Mouse (Mus musculus) kidney, adult 2 months (tissue): Measurements from ENCODE around the gene Rpl3l. TPM values are rescaled to one million over a fixed set of nuclear protein-coding genes. Genes with fewer than 3 reads are reported as not detected.

Experiments used
- DNase-seq: peaks from one replicate; pipeline ENCODE4 v3.0.0; 2021
- H3K27ac ChIP-seq: fragments of 200-500 bp; 2 replicates; pipeline ENCODE4 v1.5.1; 2012; ENCODE audit warnings: low read depth, low read length, control low read depth, inconsistent platforms; ENCODE audit not compliant: insufficient read depth
- H3K27me3 ChIP-seq: fragments of 200-500 bp; replicated peaks from 2 replicates; pipeline ENCODE4 v1.6.1; 2012; ENCODE audit warnings: mild to moderate bottlenecking, moderate library complexity, low read length, inconsistent platforms; ENCODE audit not compliant: control insufficient read depth, insufficient read depth
- H3K36me3 ChIP-seq: fragments of 200-500 bp; 2 replicates; pipeline ENCODE4 v1.6.1; 2012; ENCODE audit warnings: mild to moderate bottlenecking, moderate library complexity, low read length, inconsistent platforms; ENCODE audit not compliant: control insufficient read depth, insufficient read depth
- H3K4me1 ChIP-seq: fragments of 200-500 bp; 2 replicates; pipeline ENCODE4 v1.6.1; 2011; ENCODE audit warnings: low read length; ENCODE audit not compliant: control insufficient read depth, insufficient read depth
- H3K4me3 ChIP-seq: fragments of 200-500 bp; 2 replicates; pipeline ENCODE4 v1.5.1; 2011; ENCODE audit warnings: mild to moderate bottlenecking, low read depth, low read length, control low read depth; ENCODE audit not compliant: insufficient read depth
- CTCF ChIP-seq: fragments of 200-500 bp; conservative IDR thresholded peaks from 2 replicates; pipeline ENCODE4 v1.5.1; 2011; ENCODE audit warnings: low read depth, mild to moderate bottlenecking, control low read depth, low read length, moderate library complexity, mixed read lengths; ENCODE audit not compliant: insufficient read depth, insufficient read length
- POLR2A ChIP-seq: fragments of 200-500 bp; IDR thresholded peaks from one replicate; pipeline ENCODE4 v1.6.1; 2011; ENCODE audit warnings: low read depth, low read length, control low read depth
- WGBS: fragments of 180-500 bp; shearing (Covaris S2); methylation state at CpG from one replicate; pipeline ENCODE4 v1.1.7; 2018; 5-methylcytosine and 5-hydroxymethylcytosine counted together
- polyA plus RNA-seq: library from polyadenylated mRNA; depleted of rRNA; stranded (reverse); fragments of >200 nt; gene quantifications from 2 replicates; pipeline ENCODE4 v1.2.3, GENCODE M21; 2012

The Rpl3l gene
- polyA plus RNA-seq, 1 experiment: 4.7 TPM

GRCm38 (mm10) chr17:24737135-24737810 lies 9.7 kb downstream of the Rpl3l start:
- DNase-seq: peak; percentile 82
- no peaks in the 10 kb centered on the region for H3K27me3 ChIP-seq
- peaks cover 17% of the 10 kb centered on the region for H3K4me1 ChIP-seq
- TF ChIP-seq CTCF (peak; percentile 44), POLR2A (no peak)
- WGBS: 15% methylated on average over 8 of the region's 8 CpGs
- H3K36me3 ChIP-seq: no peaks in the 10 kb centered on the region
- peak overlapping the region; percentile 75 for H3K4me3 ChIP-seq
- H3K27ac ChIP-seq: peak overlapping the region; percentile 37

DNA sequence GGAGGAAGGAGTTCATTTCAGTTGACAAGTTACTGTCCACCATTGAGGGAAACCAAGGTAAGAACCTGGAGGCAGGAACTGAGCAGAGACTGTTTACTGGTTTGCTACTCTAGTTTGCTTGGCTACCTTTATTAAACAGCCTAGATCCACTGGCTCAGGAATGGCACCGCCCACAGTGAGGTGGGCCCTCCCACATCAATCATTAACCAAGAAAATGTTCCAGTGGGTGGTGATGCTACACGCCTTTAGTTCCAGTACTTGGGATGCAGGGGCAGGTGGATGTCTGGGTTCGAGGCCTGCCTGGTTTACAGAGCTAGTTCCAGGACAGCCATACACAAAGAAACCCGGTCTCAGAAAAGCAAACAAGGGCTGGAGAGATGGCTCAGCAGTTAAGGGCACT lies 10.6 kb downstream of the Rpl3l start:
- peak overlapping the region; percentile 37 for H3K27ac ChIP-seq
- H3K4me3 ChIP-seq: no peak overlapping the region
- no peak for TF ChIP-seq CTCF
- no peak for TF ChIP-seq POLR2A
- peak; percentile 91 for DNase-seq
- no peaks in the 10 kb centered on the region for H3K27me3 ChIP-seq
- H3K4me1 ChIP-seq: peaks cover 9% of the 10 kb centered on the region; the same call in 1 of the 2 replicates
- no peaks in the 10 kb centered on the region for H3K36me3 ChIP-seq
- WGBS: 51% methylated on average over 4 of the region's 4 CpGs

DNA sequence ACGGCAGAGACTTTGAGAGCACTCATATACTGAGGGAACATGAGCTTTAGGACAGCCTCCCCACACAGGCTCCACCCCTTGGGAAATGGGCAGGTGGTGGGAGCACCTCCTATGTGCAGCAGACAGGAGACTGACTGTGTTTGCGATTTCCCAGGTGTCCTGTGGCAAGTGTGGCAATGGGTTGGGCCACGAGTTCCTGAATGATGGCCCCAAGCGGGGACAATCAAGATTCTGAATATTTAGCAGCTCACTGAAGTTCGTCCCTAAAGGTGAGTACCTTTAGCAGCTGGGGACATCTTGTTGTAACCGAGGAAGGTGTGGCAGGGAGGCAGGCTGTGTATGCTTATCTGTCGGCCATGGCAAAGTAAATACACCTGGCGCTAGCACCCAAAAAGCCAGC lies 12.3 kb downstream of the Rpl3l start:
- no peak overlapping the region for H3K27ac ChIP-seq
- no peak overlapping the region for H3K4me3 ChIP-seq
- TF ChIP-seq CTCF (no peak), POLR2A (no peak)
- WGBS: 87% methylated on average over 8 of the region's 8 CpGs
- DNase-seq: no peak
- no peaks in the 10 kb centered on the region for H3K27me3 ChIP-seq
- H3K4me1 ChIP-seq: peaks cover 9% of the 10 kb centered on the region; the same call in 1 of the 2 replicates
- no peaks in the 10 kb centered on the region for H3K36me3 ChIP-seq

DNA sequence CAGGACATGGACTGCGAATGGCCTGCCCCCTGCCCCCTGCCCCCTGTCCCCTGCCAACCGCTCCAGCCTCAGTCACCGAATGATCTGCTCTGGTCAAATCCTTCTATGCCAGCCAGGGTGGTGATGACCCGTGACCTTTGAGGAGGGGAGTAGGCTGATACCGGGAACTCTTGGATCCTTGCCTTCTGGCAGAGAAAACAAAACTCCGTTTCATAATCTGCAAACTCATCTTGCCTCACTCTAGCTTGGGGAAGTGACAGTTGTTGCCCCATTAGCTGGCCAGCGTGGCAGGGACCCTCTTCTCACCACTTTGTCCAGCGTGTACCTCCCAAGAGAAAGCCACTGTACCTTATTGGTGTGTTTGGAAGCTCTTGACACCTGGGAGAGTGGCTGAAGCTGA lies 14.7 kb downstream of the Rpl3l start:
- DNase-seq: peak; percentile 68
- WGBS: 38% methylated on average over 8 of the region's 8 CpGs
- no peak overlapping the region for H3K4me3 ChIP-seq

DNA sequence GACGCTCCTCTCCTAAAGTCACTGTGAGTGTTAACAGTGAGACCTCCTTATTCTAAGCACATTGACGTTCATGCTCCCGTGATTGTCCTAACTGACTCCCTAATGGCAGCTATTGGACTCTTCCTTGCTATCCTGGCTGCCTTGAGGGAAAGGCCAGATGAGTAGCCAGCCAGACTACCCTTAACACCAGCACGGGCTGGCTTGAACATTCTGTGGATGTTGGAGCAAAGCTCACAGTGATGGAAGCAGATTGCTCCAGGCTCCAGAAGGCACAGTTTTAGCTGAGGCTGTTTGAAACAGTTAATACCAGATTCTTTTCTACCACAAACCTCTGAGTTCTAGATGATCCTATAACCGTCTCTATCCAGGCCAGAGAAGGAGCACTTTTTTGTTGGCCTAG lies 16.3 kb downstream of the Rpl3l start:
- DNase-seq: peak; percentile 57
- Histone ChIP-seq H3K27me3 (no peaks in the 10 kb centered on the region), H3K36me3 (no peaks in the 10 kb centered on the region), H3K4me1 (no peaks in the 10 kb centered on the region), H3K4me3 (no peak overlapping the region), H3K27ac (no peak overlapping the region)
- 75% methylated on average over 5 of the region's 5 CpGs for WGBS
- TF ChIP-seq POLR2A: no peak
- TF ChIP-seq CTCF: no peak

More for the DNA sequence above, 14.7 kb downstream of the Rpl3l start:
- TF ChIP-seq POLR2A (no peak), CTCF (no peak)
- Histone ChIP-seq H3K27ac (no peak overlapping the region), H3K4me1 (0 out of 2 replicates have a peak, but pooled peaks cover 6% of the 10 kb centered on the region), H3K36me3 (no peaks in the 10 kb centered on the region), H3K27me3 (no peaks in the 10 kb centered on the region)

DNA sequence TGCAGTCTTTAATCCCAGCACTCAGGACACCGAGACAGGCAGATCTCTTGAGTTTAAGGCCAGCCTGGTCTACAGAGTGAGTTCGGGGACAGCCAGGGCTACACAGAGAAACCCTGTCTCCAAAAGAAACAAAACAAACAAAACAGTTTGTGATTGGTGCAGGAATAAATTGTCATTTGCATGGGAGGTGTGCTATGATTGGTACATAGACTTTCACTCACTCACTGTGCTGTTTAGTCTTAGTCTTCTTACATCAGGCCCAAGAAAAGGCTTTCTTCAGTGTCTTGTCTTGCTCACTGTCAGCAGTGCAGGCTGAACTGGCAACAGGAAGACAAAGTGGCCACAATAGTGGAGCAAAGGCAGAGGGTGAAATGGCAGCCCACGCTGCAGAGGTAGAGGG lies 16.8 kb downstream of the Rpl3l start:
- Histone ChIP-seq H3K27me3 (no peaks in the 10 kb centered on the region), H3K4me1 (no peaks in the 10 kb centered on the region), H3K27ac (no peak overlapping the region), H3K36me3 (no peaks in the 10 kb centered on the region), H3K4me3 (no peak overlapping the region)
- TF ChIP-seq POLR2A: no peak
- no peak for TF ChIP-seq CTCF
- DNase-seq: no peak
- WGBS: 72% methylated on average over 3 of the region's 3 CpGs

- DNase-seq: peak; percentile 89
- 25% methylated on average over 7 of the region's 7 CpGs for WGBS
Measured at GRCm38 (mm10) chr17:24745526-24746497, 18.2 kb downstream of the Rpl3l start.

More at GRCm38 (mm10) chr17:24745526-24746497, 18.2 kb downstream of the Rpl3l start:
- Histone ChIP-seq H3K36me3 (no peaks in the 10 kb centered on the region), H3K27ac (no peak overlapping the region), H3K4me3 (no peak overlapping the region), H3K4me1 (no peaks in the 10 kb centered on the region), H3K27me3 (no peaks in the 10 kb centered on the region)
- TF ChIP-seq CTCF (peak; percentile 98), POLR2A (no peak)
